ENCODE assay signal across 9 mouse cellular contexts in genomic region chr6:129181249-129181648, GRCm38 (mm10). TPM values are rescaled to one million over a fixed set of nuclear protein-coding genes. Genes with fewer than 3 reads are reported as not detected.
DNase-seq lines count a peak whose midpoint lies in the region; ATAC-seq and TF ChIP-seq lines count a peak whose summit lies in the region.
"Had no signal": no experiment of that assay in that cellular context is flagged by ENCODE, and none has a peak within 500 bp of the region (broad histone marks: within the 10 kb centered on the region; RNA-seq: fewer than 3 reads in every experiment).

No protein-coding gene starts in this region.

- H3K4me1 ChIP-seq in heart, embryonic 16.5 days (ENCODE audit: control insufficient read depth, insufficient read depth, low read length), result peaks cover 8% of the 10 kb centered on the region; the same call in 1 of the 2 replicates
- no peaks in the 10 kb centered on the region; the same call in 1 of the 2 replicates for H3K4me1 ChIP-seq in bone marrow, adult 2 months (ENCODE audit: control insufficient read depth, insufficient read depth, low read length)
- peaks cover 10% of the 10 kb centered on the region; the same call in 1 of the 2 replicates for H3K4me1 ChIP-seq in hindbrain, embryonic 10.5 days (replicated peaks)
- peaks cover 14% of the 10 kb centered on the region for H3K4me1 ChIP-seq in liver, postnatal 0 days (ENCODE audit: insufficient read depth)

- peak overlapping the region; percentile 78 for H3K4me3 ChIP-seq in heart, embryonic 16.5 days (ENCODE audit: low read length)
- peak overlapping the region; percentile 83 for H3K4me3 ChIP-seq in bone marrow, adult 2 months (replicated peaks; ENCODE audit: control insufficient read depth, low read depth, low read length)
- peak overlapping the region; percentile 46 for H3K4me3 ChIP-seq in hindbrain, embryonic 10.5 days
- peak overlapping the region; percentile 67 for H3K4me3 ChIP-seq in liver, postnatal 0 days (ENCODE audit: low read depth, low read length)

- no peaks in the 10 kb centered on the region for H3K27me3 ChIP-seq in heart, embryonic 16.5 days (ENCODE audit: control insufficient read depth, insufficient read depth, low read length)
- H3K27me3 ChIP-seq in hindbrain, embryonic 10.5 days (ENCODE audit: insufficient read depth, poor library complexity, severe bottlenecking), result no peaks in the 10 kb centered on the region
- no peaks in the 10 kb centered on the region for H3K27me3 ChIP-seq in liver, postnatal 0 days (ENCODE audit: insufficient read depth, low read length)

- no peak for TF ChIP-seq EP300 in liver, postnatal 0 days (IDR thresholded peaks at IDR 0.05; ENCODE audit: low read depth)

- peak overlapping the region; percentile 76 for H3K4me2 ChIP-seq in heart, embryonic 16.5 days (ENCODE audit: low read depth, low read length)
- H3K4me2 ChIP-seq in liver, postnatal 0 days (ENCODE audit: low read depth, low read length), result peak overlapping the region; percentile 72

- no peak for TF ChIP-seq CTCF in bone marrow, adult 2 months (IDR thresholded peaks at IDR 0.05; ENCODE audit: control insufficient read depth, insufficient read depth, low read length)
- TF ChIP-seq CTCF in liver, postnatal 0 days (IDR thresholded peaks at IDR 0.05; ENCODE audit: low read depth), result no peak

- H3K27ac ChIP-seq in heart, embryonic 16.5 days (ENCODE audit: low read length), result peak overlapping the region; percentile 99
- H3K27ac ChIP-seq in bone marrow, adult 2 months (ENCODE audit: control insufficient read depth, insufficient read depth, low read depth, low read length, poor library complexity), result peak overlapping the region; percentile 77; the same call in 1 of the 2 replicates
- H3K27ac ChIP-seq in hindbrain, embryonic 10.5 days, result peak overlapping the region; percentile 88
- H3K27ac ChIP-seq in liver, postnatal 0 days (ENCODE audit: low read depth), result peak overlapping the region; percentile 99

- no peaks in the 10 kb centered on the region for H3K9me3 ChIP-seq in heart, embryonic 16.5 days (replicated peaks; ENCODE audit: control insufficient read depth, low read length)
- no peaks in the 10 kb centered on the region for H3K9me3 ChIP-seq in hindbrain, embryonic 10.5 days
- no peaks in the 10 kb centered on the region for H3K9me3 ChIP-seq in liver, postnatal 0 days (ENCODE audit: low read length)

- H3K9ac ChIP-seq in heart, embryonic 16.5 days (ENCODE audit: low read length), result peak overlapping the region; percentile 81
- peak overlapping the region; percentile 89 for H3K9ac ChIP-seq in liver, postnatal 0 days (replicated peaks)

- TF ChIP-seq POLR2A in bone marrow, adult 2 months (IDR thresholded peaks at IDR 0.05; ENCODE audit: borderline replicate concordance, control insufficient read depth, low read depth, low read length), result no peak

- no peak for ATAC-seq in heart, embryonic 16.5 days (replicated peaks; ENCODE audit: extremely low read depth, insufficient read depth, low FRiP score)
- ATAC-seq in liver, postnatal 0 days, result no peak

- peaks cover 19% of the 10 kb centered on the region for H3K36me3 ChIP-seq in heart, embryonic 16.5 days (ENCODE audit: control insufficient read depth, insufficient read depth)
- H3K36me3 ChIP-seq in hindbrain, embryonic 10.5 days, result no peaks in the 10 kb centered on the region
- peaks cover 26% of the 10 kb centered on the region for H3K36me3 ChIP-seq in liver, postnatal 0 days (replicated peaks; ENCODE audit: insufficient read depth, low read length)

- DNase-seq in heart, postnatal 36 days, result no peak
- DNase-seq in hindbrain, embryonic 10.5 days (ENCODE audit: low spot score), result no peak
- DNase-seq in liver, postnatal 0 days, result no peak
- no peak for DNase-seq in frontal cortex, adult 2 months (ENCODE audit: extremely low spot score in 1 of 2, low spot score in 1 of 2)
- no peak for DNase-seq in left cerebral cortex, postnatal 10 days (ENCODE audit: extremely low spot score in 1 of 2, low spot score in 2 of 2)
- DNase-seq in MN1 (ENCODE audit: low spot score), result no peak
- DNase-seq: cerebellum, adult 9-10 months had no signal

- WGBS in heart, embryonic 16.5 days, result 18% methylated on average over 1 of the region's 1 CpGs
- 0% methylated on average over 1 of the region's 1 CpGs for WGBS in bone marrow, adult 2 months
- WGBS in hindbrain, embryonic 10.5 days, result 12% methylated on average over 1 of the region's 1 CpGs
- 0% methylated on average over 1 of the region's 1 CpGs for WGBS in liver, postnatal 0 days (ENCODE audit: insufficient replicate concordance)

- intact Hi-C loops in heart, postnatal 36 days (cut with DNase I), result loop anchor here (1.0 to 5.0 kb wide), 3 partner anchors 56 to 419 kb away; no protein-coding TSS in a partner anchor
- intact Hi-C loops in left cerebral cortex, postnatal 10 days (cut with DNase I), result loop anchor here (5.0 to 10.0 kb wide), 2 partner anchors 56 to 286 kb away; partner anchors contain the start of gene BC035044

RNA-seq across cellular contexts. Expression of gene Clec2d, which starts 0.8 kb away (rescaled TPM):
- 0.56 and 0.98 TPM in 2 replicates for polyA plus RNA-seq in heart, embryonic 16.5 days (2015; fragmentation: Nextera tagmentation; extraction: Ambion mirVana)
- 10 to 100 TPM; 35.1 to 51.7 TPM for total RNA-seq in heart, postnatal 36 days (2021)
- polyA plus RNA-seq in bone marrow, adult 2 months (2011; ENCODE audit: insufficient read depth, insufficient read length, low replicate concordance, missing spikeins), result 57.9 and 122 TPM in 2 replicates
- not detected in 2 replicates for polyA plus RNA-seq in hindbrain, embryonic 10.5 days (2016; fragmentation: Nextera tagmentation; extraction: Ambion mirVana)
- 2.3 and 3.0 TPM in 2 replicates for polyA plus RNA-seq in liver, postnatal 0 days (2015; fragmentation: Nextera tagmentation; extraction: Ambion mirVana)
- polyA plus RNA-seq in frontal cortex, adult 2 months (2012; rRNA removed), result 14.0 and 20.5 TPM in 2 replicates
- total RNA-seq in left cerebral cortex, postnatal 10 days (2021), result 1 to 10 TPM; 4.9 to 6.3 TPM
